Mouse (Mus musculus) brain, embryonic 14.5 days (tissue): ENCODE measurements at regions not wholly inside any gene's neighbourhood (a gene's known extent, or its start where the extent isn't known, plus 50 kb on each side); places are given as distances from the start of the nearest gene placed in this dataset.

ENCODE experiments used
- CTCF ChIP-seq: fragments of 200-500 bp; IDR thresholded peaks from 2 replicates; pipeline ENCODE4 v1.5.1; 2012; ENCODE audit warnings: inconsistent platforms, mild to moderate bottlenecking, moderate library complexity, borderline replicate concordance; ENCODE audit not compliant: insufficient read depth, insufficient read length; ENCODE audit errors: extremely low read depth
- POLR2A ChIP-seq: fragments of 200-500 bp; IDR thresholded peaks from 2 replicates; pipeline ENCODE4 v1.6.1; 2012; ENCODE audit warnings: mild to moderate bottlenecking, inconsistent platforms, borderline replicate concordance; ENCODE audit not compliant: poor library complexity, insufficient read depth, insufficient read length, severe bottlenecking; ENCODE audit errors: extremely low read depth

DNA sequence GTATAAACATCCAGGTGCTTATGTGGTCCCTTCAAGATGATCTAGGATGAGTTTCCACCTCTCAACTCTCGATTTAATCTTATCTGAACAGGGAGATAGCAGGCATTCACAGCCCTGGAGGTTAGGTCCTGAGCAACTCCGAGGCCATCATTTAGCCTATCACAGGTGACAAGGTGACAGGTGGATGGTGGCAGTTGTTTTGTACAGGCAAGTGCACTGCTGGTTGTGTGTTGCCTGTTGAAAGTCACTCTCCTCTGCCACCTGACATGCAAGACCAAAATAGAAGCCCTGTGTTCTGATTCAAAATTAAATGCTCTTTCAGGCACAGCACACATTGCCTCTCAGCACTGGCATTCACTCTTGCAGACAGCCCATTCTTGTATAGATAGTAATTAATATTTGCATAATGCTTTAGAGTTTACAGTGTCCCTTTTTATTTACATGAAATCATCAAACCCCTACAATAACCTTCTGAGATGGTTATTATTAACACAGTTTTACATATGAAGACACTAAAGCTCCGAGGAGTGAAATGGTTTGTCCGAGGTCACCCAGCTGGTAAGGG, 145.9 kb upstream of the Bcl6 start:
- TF ChIP-seq POLR2A (no peak), CTCF (no peak)
